Mouse (Mus musculus) thymus, adult 2 months (tissue): ENCODE results near the gene Pde6g.

ENCODE experiments used
- CTCF ChIP-seq: fragments of 200-500 bp; IDR thresholded peaks from 2 replicates; pipeline ENCODE4 v1.5.1; 2012; ENCODE audit warnings: mild to moderate bottlenecking, control low read depth, low read length, moderate library complexity, borderline replicate concordance; ENCODE audit not compliant: control insufficient read depth, poor library complexity, insufficient read depth; ENCODE audit errors: extremely low read depth
- POLR2A ChIP-seq: fragments of 200-500 bp; IDR thresholded peaks from 2 replicates; pipeline ENCODE4 v1.6.1; 2012; ENCODE audit warnings: mild to moderate bottlenecking, low read length, control low read depth, moderate library complexity; ENCODE audit not compliant: control insufficient read depth, poor library complexity, insufficient read depth; ENCODE audit errors: extremely low read depth

GRCm38 (mm10) chr11:120465521-120465920 is 12.2 kb upstream of the Pde6g start:
- no peak for TF ChIP-seq CTCF
- no peak for TF ChIP-seq POLR2A
